Mouse (Mus musculus): ENCODE results near the gene Dock2. TPM values are rescaled to one million over a fixed set of nuclear protein-coding genes. Genes with fewer than 3 reads are reported as not detected.

Dock2 gene
- total and polyA plus RNA-seq, 3 experiments = 60.9 to 101 (median 77.9) TPM

- TF ChIP-seq POLR2AphosphoS5 (IDR thresholded peaks at IDR 0.05; ENCODE audit: borderline replicate concordance, low read depth, low read length) (no peak), ZKSCAN1 (IDR thresholded peaks at IDR 0.05; ENCODE audit: low read depth, low read length) (no peak)
Measured at GRCm38 (mm10) chr11:34308731-34309130, 475.0 kb downstream of the Dock2 start (continued).

- DNase-seq (ENCODE audit: low read depth, low spot score) = no peak
- peaks cover 7 to 16% of the 10 kb centered on the region in 2 experiments for H3K36me3 ChIP-seq (ENCODE audit: control insufficient read depth in 1 of 2, insufficient read depth in 2 of 2, low read length in 2 of 2)
- H3K79me2 ChIP-seq (ENCODE audit: control insufficient read depth, insufficient read depth, low read length, poor library complexity) = no peaks in the 10 kb centered on the region
- no peaks in the 10 kb centered on the region for H3K27me3 ChIP-seq (ENCODE audit: control insufficient read depth in 1 of 2, insufficient read depth in 2 of 2, low read length in 2 of 2)
- no peak overlapping the region for H3K27ac ChIP-seq (ENCODE audit: control insufficient read depth, low read depth, low read length)
- H3K4me1 ChIP-seq (ENCODE audit: control insufficient read depth in 1 of 2, insufficient read depth in 2 of 2, low read length in 2 of 2) = peaks cover 0 to 10% of the 10 kb centered on the region in 2 experiments; a peak in 2 of 4 replicates
- no peak for TF ChIP-seq ZKSCAN1 (IDR thresholded peaks at IDR 0.05; ENCODE audit: low read depth, low read length)
- TF ChIP-seq GATA1 (IDR thresholded peaks at IDR 0.05; ENCODE audit: low read depth, low read length) = no peak
- no peak for TF ChIP-seq UBTF (IDR thresholded peaks at IDR 0.05; ENCODE audit: borderline replicate concordance, insufficient read depth, low read depth, low read length)
- H3K4me3 ChIP-seq (ENCODE audit: control insufficient read depth in 1 of 2, insufficient read depth in 1 of 2, low read depth in 2 of 2, low read length in 2 of 2) = no peak overlapping the region
- H3K9ac ChIP-seq (ENCODE audit: control insufficient read depth, low read depth, low read length, poor library complexity, severe bottlenecking) = no peak overlapping the region
- no peaks in the 10 kb centered on the region for H3K9me3 ChIP-seq (replicated peaks; ENCODE audit: insufficient read depth, low read length)
Measured at GRCm38 (mm10) chr11:34306231-34306630, 477.5 kb downstream of the Dock2 start.

- no peaks in the 10 kb centered on the region for H3K9me3 ChIP-seq (replicated peaks; ENCODE audit: insufficient read depth, low read length)
- H3K36me3 ChIP-seq (ENCODE audit: control insufficient read depth in 1 of 2, insufficient read depth in 2 of 2, low read length in 2 of 2) = peaks cover 3 to 29% of the 10 kb centered on the region in 2 experiments; a peak in 3 of 4 replicates
- H3K4me3 ChIP-seq (ENCODE audit: control insufficient read depth in 1 of 2, insufficient read depth in 1 of 2, low read depth in 2 of 2, low read length in 2 of 2) = peak overlapping the region; percentile 13 to 15; a peak in 3 of 4 replicates
- DNase-seq (ENCODE audit: low read depth, low spot score) = no peak
- H3K79me2 ChIP-seq (ENCODE audit: control insufficient read depth, insufficient read depth, low read length, poor library complexity) = no peaks in the 10 kb centered on the region
- H3K9ac ChIP-seq (ENCODE audit: control insufficient read depth, low read depth, low read length, poor library complexity, severe bottlenecking) = peak overlapping the region; percentile 30
- peaks cover 9 to 35% of the 10 kb centered on the region in 2 experiments for H3K4me1 ChIP-seq (ENCODE audit: control insufficient read depth in 1 of 2, insufficient read depth in 2 of 2, low read length in 2 of 2)
- TF ChIP-seq NRF1 (IDR thresholded peaks at IDR 0.05; ENCODE audit: insufficient read depth, low read depth, low read length, poor library complexity, severe bottlenecking) (no peak), ZNF384 (IDR thresholded peaks at IDR 0.05; ENCODE audit: low read depth, low read length) (peak; percentile 90)
- peak overlapping the region; percentile 88 for H3K27ac ChIP-seq (ENCODE audit: control insufficient read depth, low read depth, low read length)
- no peaks in the 10 kb centered on the region for H3K27me3 ChIP-seq (ENCODE audit: control insufficient read depth in 1 of 2, insufficient read depth in 2 of 2, low read length in 2 of 2)
Measured at GRCm38 (mm10) chr11:34300064-34300463, 483.6 kb downstream of the Dock2 start.

GRCm38 (mm10) chr11:34299550-34299949 lies 484.1 kb downstream of the Dock2 start:
- Histone ChIP-seq H3K79me2 (ENCODE audit: control insufficient read depth, insufficient read depth, low read length, poor library complexity) (no peaks in the 10 kb centered on the region), H3K9me3 (replicated peaks; ENCODE audit: insufficient read depth, low read length) (no peaks in the 10 kb centered on the region), H3K27me3 (ENCODE audit: control insufficient read depth in 1 of 2, insufficient read depth in 2 of 2, low read length in 2 of 2) (no peaks in the 10 kb centered on the region), H3K4me1 (ENCODE audit: control insufficient read depth in 1 of 2, insufficient read depth in 2 of 2, low read length in 2 of 2) (peaks cover 9 to 35% of the 10 kb centered on the region in 2 experiments), H3K9ac (ENCODE audit: control insufficient read depth, low read depth, low read length, poor library complexity, severe bottlenecking) (peak overlapping the region; percentile 30; the same call in 1 of the 2 replicates), H3K4me3 (ENCODE audit: control insufficient read depth in 1 of 2, insufficient read depth in 1 of 2, low read depth in 2 of 2, low read length in 2 of 2) (peak overlapping the region; percentile 8 to 13; a peak in 3 of 4 replicates), H3K27ac (ENCODE audit: control insufficient read depth, low read depth, low read length) (peak overlapping the region; percentile 88), H3K36me3 (ENCODE audit: control insufficient read depth in 1 of 2, insufficient read depth in 2 of 2, low read length in 2 of 2) (peaks cover 3 to 29% of the 10 kb centered on the region in 2 experiments; a peak in 3 of 4 replicates)
- peak; percentile 95 for DNase-seq (ENCODE audit: low read depth, low spot score)
- peak; percentile 62 for TF ChIP-seq TAL1 (IDR thresholded peaks at IDR 0.05; ENCODE audit: low read length)
- no peak for TF ChIP-seq JUND (IDR thresholded peaks at IDR 0.05; ENCODE audit: low read depth, low read length)
- peak; percentile 23 for TF ChIP-seq NELFE (IDR thresholded peaks at IDR 0.05; ENCODE audit: low read depth, low read length)
- TF ChIP-seq ZKSCAN1 (IDR thresholded peaks at IDR 0.05; ENCODE audit: low read depth, low read length) = no peak
- TF ChIP-seq MAZ (IDR thresholded peaks at IDR 0.05; ENCODE audit: low read depth, low read length) = peak; percentile 50; the same call in 1 of the 2 replicates
- peak; percentile 65 for TF ChIP-seq ETS1 (IDR thresholded peaks at IDR 0.05; ENCODE audit: low read depth, low read length)
- peak; percentile 63; the same call in 1 of the 2 replicates for TF ChIP-seq HCFC1 (IDR thresholded peaks at IDR 0.05; ENCODE audit: low read depth, low read length)
- TF ChIP-seq RCOR1 (IDR thresholded peaks at IDR 0.05; ENCODE audit: low read depth, low read length) = peak; percentile 68
- TF ChIP-seq MYB (IDR thresholded peaks at IDR 0.05; ENCODE audit: low read depth, low read length) = peak; percentile 84
- TF ChIP-seq KAT2A (conservative IDR thresholded peaks at IDR 0.05; ENCODE audit: low read depth, low read length) = no peak
- no peak for TF ChIP-seq USF1 (IDR thresholded peaks at IDR 0.05; ENCODE audit: low read depth, low read length)
- peak; percentile 86 for TF ChIP-seq TCF12 (IDR thresholded peaks at IDR 0.05; ENCODE audit: low read depth, low read length)
- peak; percentile 92 to 93 for TF ChIP-seq EP300 (IDR thresholded peaks at IDR 0.05; ENCODE audit: low read depth in 1 of 2, low read length in 2 of 2)
- TF ChIP-seq TBP (IDR thresholded peaks at IDR 0.05; ENCODE audit: low read depth, low read length) = peak; percentile 82
- no peak for TF ChIP-seq USF2 (IDR thresholded peaks at IDR 0.05; ENCODE audit: borderline replicate concordance in 1 of 2, insufficient read depth in 1 of 2, low read depth in 1 of 2, low read length in 2 of 2)
- TF ChIP-seq ZC3H11A (IDR thresholded peaks at IDR 0.05; ENCODE audit: low read depth, low read length) = no peak
- TF ChIP-seq POLR2A (IDR thresholded peaks at IDR 0.05; ENCODE audit: control insufficient read depth in 1 of 2, insufficient read depth in 1 of 2, low read depth in 1 of 2, low read length in 2 of 2, poor library complexity in 1 of 2) = peak in 1 of 2 experiments; percentile 58; a peak in 2 of 4 replicates
- peak; percentile 94 for TF ChIP-seq GATA1 (IDR thresholded peaks at IDR 0.05; ENCODE audit: low read depth, low read length)

All from MEL (cell line).